In genomic region chr1:90849836-90850235, GRCm38 (mm10) we compare ENCODE assay signal across 7 mouse cellular contexts. TPM values are rescaled to one million over a fixed set of nuclear protein-coding genes. Genes with fewer than 3 reads are reported as not detected.
A peak's percentile ranks its signal among the peaks of the same experiment; 100 is the strongest.
DNase-seq lines count a peak whose midpoint lies in the region; ATAC-seq and TF ChIP-seq lines count a peak whose summit lies in the region.

No protein-coding gene starts in this region.

- H3K4me2 ChIP-seq in liver, embryonic 11.5 days = no peak overlapping the region
- no peak overlapping the region for H3K4me2 ChIP-seq in midbrain, embryonic 16.5 days (ENCODE audit: low read length)

- H3K4me1 ChIP-seq in liver, embryonic 11.5 days (replicated peaks; ENCODE audit: control insufficient read depth, insufficient read depth, low read length) = no peaks in the 10 kb centered on the region
- H3K4me1 ChIP-seq in bone marrow, adult 2 months (ENCODE audit: control insufficient read depth, insufficient read depth, low read length) = no peaks in the 10 kb centered on the region
- H3K4me1 ChIP-seq in midbrain, embryonic 16.5 days (ENCODE audit: control insufficient read depth, insufficient read depth, low read length) = no peaks in the 10 kb centered on the region

- H3K36me3 ChIP-seq in liver, embryonic 11.5 days (ENCODE audit: control insufficient read depth, insufficient read depth, low read length) = no peaks in the 10 kb centered on the region
- H3K36me3 ChIP-seq in midbrain, embryonic 16.5 days (ENCODE audit: control insufficient read depth, insufficient read depth, low read length) = no peaks in the 10 kb centered on the region

- no peaks in the 10 kb centered on the region for H3K9me3 ChIP-seq in liver, embryonic 11.5 days (ENCODE audit: control insufficient read depth, low read length)
- H3K9me3 ChIP-seq in midbrain, embryonic 16.5 days (replicated peaks; ENCODE audit: control insufficient read depth, low read length, poor library complexity, severe bottlenecking) = no peaks in the 10 kb centered on the region

- no peak overlapping the region for H3K9ac ChIP-seq in liver, embryonic 11.5 days (ENCODE audit: low read depth, low read length)
- H3K9ac ChIP-seq in midbrain, embryonic 16.5 days (ENCODE audit: low read depth, low read length) = 0 out of 2 replicates have a peak overlapping the region, but pooled peaks have one; percentile 30

- H3K4me3 ChIP-seq in liver, embryonic 11.5 days (ENCODE audit: low read depth, low read length) = no peak overlapping the region
- H3K4me3 ChIP-seq in bone marrow, adult 2 months (replicated peaks; ENCODE audit: control insufficient read depth, low read depth, low read length) = no peak overlapping the region
- no peak overlapping the region for H3K4me3 ChIP-seq in midbrain, embryonic 16.5 days (ENCODE audit: low read depth, low read length)

- DNase-seq in liver = peak; percentile 29
- no peak for DNase-seq in liver, embryonic 11.5 days (ENCODE audit: low spot score)
- DNase-seq in gastrocnemius, postnatal 10 days = peak; percentile 31
- DNase-seq in kidney, postnatal 10 days = peak; percentile 44
- peak; percentile 31 for DNase-seq in yolk sac, embryonic 10.5 days (ENCODE audit: low spot score)

- WGBS in liver, embryonic 11.5 days = 36% methylated on average over 8 of the region's 8 CpGs
- 36% methylated on average over 8 of the region's 8 CpGs for WGBS in bone marrow, adult 2 months
- 36% methylated on average over 8 of the region's 8 CpGs for WGBS in midbrain, embryonic 16.5 days

- no peaks in the 10 kb centered on the region; the same call in 1 of the 2 replicates for H3K27me3 ChIP-seq in liver, embryonic 11.5 days (replicated peaks; ENCODE audit: control insufficient read depth, insufficient read depth, low read length)
- no peaks in the 10 kb centered on the region for H3K27me3 ChIP-seq in midbrain, embryonic 16.5 days (ENCODE audit: control insufficient read depth, insufficient read depth, low read depth, low read length)

- H3K27ac ChIP-seq in liver, embryonic 11.5 days (ENCODE audit: low read depth, low read length) = no peak overlapping the region
- no peak overlapping the region for H3K27ac ChIP-seq in bone marrow, adult 2 months (ENCODE audit: control insufficient read depth, insufficient read depth, low read depth, low read length, poor library complexity)
- H3K27ac ChIP-seq in midbrain, embryonic 16.5 days (ENCODE audit: low read length) = no peak overlapping the region

- no peak for ATAC-seq in liver, embryonic 11.5 days (replicated peaks; ENCODE audit: low FRiP score)
- no peak for ATAC-seq in midbrain, embryonic 16.5 days

- TF ChIP-seq CTCF in bone marrow, adult 2 months (IDR thresholded peaks at IDR 0.05; ENCODE audit: control insufficient read depth, insufficient read depth, low read length) = peak; percentile 37; the same call in 1 of the 2 replicates

- no peak for TF ChIP-seq POLR2A in bone marrow, adult 2 months (IDR thresholded peaks at IDR 0.05; ENCODE audit: borderline replicate concordance, control insufficient read depth, low read depth, low read length)

RNA-seq across cellular contexts. Expression of gene Col6a3, which starts 6.1 kb away (rescaled TPM):
- 13.1 and 13.7 TPM in 2 replicates for polyA plus RNA-seq in liver, embryonic 11.5 days (2014; fragmentation: Nextera tagmentation; extraction: Ambion mirVana)
- polyA plus RNA-seq in bone marrow, adult 2 months (2011; ENCODE audit: insufficient read depth, insufficient read length, low replicate concordance, missing spikeins) = 7.6 and 16.1 TPM in 2 replicates
- 100 to 1,000 TPM; 299 to 378 TPM for total RNA-seq in gastrocnemius, postnatal 10 days (2021)
- polyA plus RNA-seq in midbrain, embryonic 16.5 days (2015; fragmentation: Nextera tagmentation; extraction: Ambion mirVana) = 5.9 and 7.8 TPM in 2 replicates
